Mouse (Mus musculus) B cell, adult 62 days (primary cell): ENCODE results near the gene Gm20917. TPM values are rescaled to one million over a fixed set of nuclear protein-coding genes. Genes with fewer than 3 reads are reported as not detected.

Source experiments
- total RNA-seq: library from RNA; stranded (reverse); gene quantifications from 4 replicates; pipeline ENCODE4 v1.2.4, GENCODE M21; 2023

The Gm20917 gene
- not detected in 4 replicates for total RNA-seq

DNA sequence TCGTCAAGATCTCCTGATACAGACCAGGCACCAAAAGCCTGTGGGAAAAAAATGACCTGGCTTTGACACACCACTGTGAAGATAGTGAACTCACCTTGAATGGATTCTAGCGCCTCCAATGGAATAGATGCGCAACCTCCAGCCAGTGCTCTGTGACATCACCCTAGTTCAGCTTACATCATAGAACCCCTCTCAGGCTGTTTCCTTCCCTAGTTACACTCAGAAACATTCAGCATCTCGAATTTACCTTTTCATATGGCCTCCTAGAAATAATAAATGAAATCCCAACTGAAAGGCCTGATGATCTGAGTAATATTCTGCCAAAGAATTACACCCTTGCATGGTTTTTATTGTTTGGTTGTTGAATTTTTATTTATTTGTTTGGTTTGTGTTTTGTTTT, at the start of gene Gm20917:
Gene Gm20917, minus strand, starts transcription at position 101 of the 400 bp plus-strand sequence.

Other genes starting within 250 kb of the Gm20917 start
- not detected in 4 replicates for gene Gm20916, start 168.4 kb upstream of the Gm20917 start, total RNA-seq